Mouse (Mus musculus) heart, embryonic 10.5 days (tissue): ENCODE measurements around the gene Pusl1. TPM values are rescaled to one million over a fixed set of nuclear protein-coding genes. Genes with fewer than 3 reads are reported as not detected.
A peak's percentile ranks its signal among the peaks of the same experiment; 100 is the strongest.

ENCODE experiments used
- DNase-seq: peaks from one replicate; pipeline ENCODE4 v3.0.0-alpha.2; 2017; ENCODE audit warnings: low spot score
- H3K27ac ChIP-seq: fragments of 300-500 bp; sonication (generic); 2 replicates; pipeline ENCODE4 v1.5.1; 2016; ENCODE audit warnings: mild to moderate bottlenecking
- H3K27me3 ChIP-seq: fragments of 300-500 bp; sonication (generic); 2 replicates; pipeline ENCODE4 v1.6.1; 2016; ENCODE audit warnings: mild to moderate bottlenecking; ENCODE audit not compliant: poor library complexity, insufficient read depth, severe bottlenecking
- H3K36me3 ChIP-seq: fragments of 300-500 bp; sonication (generic); 2 replicates; pipeline ENCODE4 v1.6.1; 2016; ENCODE audit warnings: mild to moderate bottlenecking, moderate library complexity
- H3K4me1 ChIP-seq: fragments of 300-500 bp; sonication (generic); 2 replicates; pipeline ENCODE4 v1.6.1; 2016; ENCODE audit warnings: mild to moderate bottlenecking
- H3K4me3 ChIP-seq: fragments of 300-500 bp; sonication (generic); 2 replicates; pipeline ENCODE4 v1.5.1; 2016; ENCODE audit warnings: mild to moderate bottlenecking, moderate library complexity
- H3K9me3 ChIP-seq: fragments of 300-500 bp; sonication (generic); 2 replicates; pipeline ENCODE4 v1.6.1; 2016; ENCODE audit warnings: mild to moderate bottlenecking, moderate library complexity
- WGBS: fragments of 180-500 bp; shearing (Covaris S2); methylation state at CpG from one replicate; pipeline ENCODE4 v1.1.7; 2016; 5-methylcytosine and 5-hydroxymethylcytosine counted together
- polyA plus RNA-seq: library from polyadenylated mRNA; unstranded; fragments of >200 nt; fragmentation: Nextera tagmentation; extraction: Ambion mirVana; gene quantifications from 2 replicates; pipeline ENCODE4 v1.2.1, GENCODE M21; 2016

Gene Pusl1
- polyA plus RNA-seq, 1 experiment from 2014 or later, result 43.9 TPM

DNA sequence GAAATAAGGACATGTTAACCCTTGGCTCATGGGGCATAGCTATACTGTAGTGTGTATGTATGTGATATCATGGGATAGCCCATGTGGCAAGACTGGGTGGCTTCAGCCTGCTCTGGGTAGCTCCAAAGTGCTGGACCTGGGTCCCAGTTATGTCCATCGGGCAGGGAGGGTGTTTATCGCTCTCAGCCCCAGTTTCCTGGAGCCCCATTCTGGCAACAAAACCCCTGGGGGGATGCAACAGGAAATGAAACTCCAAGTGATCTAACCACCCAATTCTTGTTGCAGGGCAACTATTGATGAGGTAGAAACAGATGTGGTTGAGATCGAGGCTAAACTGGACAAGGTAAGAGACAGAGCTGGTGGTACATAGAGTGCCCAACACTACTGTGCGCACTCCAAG is 4.2 kb upstream of the Pusl1 start:
- H3K27ac ChIP-seq, result no peak overlapping the region
- H3K4me3 ChIP-seq, result no peak overlapping the region
- no peaks in the 10 kb centered on the region for H3K9me3 ChIP-seq
- no peak for DNase-seq
- peaks cover 33% of the 10 kb centered on the region for H3K4me1 ChIP-seq
- H3K27me3 ChIP-seq, result 0 out of 2 replicates have a peak, but pooled peaks cover 5% of the 10 kb centered on the region
- H3K36me3 ChIP-seq, result peaks cover 41% of the 10 kb centered on the region
- 88% methylated on average over 4 of the region's 4 CpGs for WGBS

- no peaks in the 10 kb centered on the region for H3K9me3 ChIP-seq
- 0 out of 2 replicates have a peak, but pooled peaks cover 5% of the 10 kb centered on the region for H3K27me3 ChIP-seq
- no peak for DNase-seq
- peaks cover 36% of the 10 kb centered on the region for H3K36me3 ChIP-seq
- H3K27ac ChIP-seq, result no peak overlapping the region
- 39% methylated on average over 6 of the region's 6 CpGs for WGBS
- H3K4me3 ChIP-seq, result no peak overlapping the region
- peaks cover 39% of the 10 kb centered on the region for H3K4me1 ChIP-seq
Observed at GRCm38 (mm10) chr4:155895216-155895615, 3.6 kb upstream of the Pusl1 start.

- H3K4me3 ChIP-seq, result peak overlapping the region; percentile 87; the same call in 1 of the 2 replicates
Observed at GRCm38 (mm10) chr4:155894311-155894881, 2.8 kb upstream of the Pusl1 start.

GRCm38 (mm10) chr4:155893212-155893690 is 1.7 kb upstream of the Pusl1 start:
- Histone ChIP-seq H3K27me3 (0 out of 2 replicates have a peak, but pooled peaks cover 5% of the 10 kb centered on the region), H3K36me3 (peaks cover 31% of the 10 kb centered on the region), H3K27ac (no peak overlapping the region), H3K4me3 (peak overlapping the region; percentile 87), H3K4me1 (peaks cover 43% of the 10 kb centered on the region), H3K9me3 (no peaks in the 10 kb centered on the region)
- DNase-seq, result no peak
- 78% methylated on average over 8 of the region's 8 CpGs for WGBS

More at GRCm38 (mm10) chr4:155894311-155894881, 2.8 kb upstream of the Pusl1 start:
- DNase-seq, result peak; percentile 86
- peak overlapping the region; percentile 60; the same call in 1 of the 2 replicates for H3K27ac ChIP-seq
- peaks cover 31% of the 10 kb centered on the region for H3K36me3 ChIP-seq
- H3K4me1 ChIP-seq, result peaks cover 43% of the 10 kb centered on the region
- 0 out of 2 replicates have a peak, but pooled peaks cover 5% of the 10 kb centered on the region for H3K27me3 ChIP-seq
- H3K9me3 ChIP-seq, result no peaks in the 10 kb centered on the region
- WGBS, result 28% methylated on average over 8 of the region's 8 CpGs

- WGBS, result 6% methylated on average over 37 of the region's 37 CpGs
- H3K36me3 ChIP-seq, result peaks cover 33% of the 10 kb centered on the region
Observed at GRCm38 (mm10) chr4:155892438-155893211, 1.0 kb upstream of the Pusl1 start.

DNA sequence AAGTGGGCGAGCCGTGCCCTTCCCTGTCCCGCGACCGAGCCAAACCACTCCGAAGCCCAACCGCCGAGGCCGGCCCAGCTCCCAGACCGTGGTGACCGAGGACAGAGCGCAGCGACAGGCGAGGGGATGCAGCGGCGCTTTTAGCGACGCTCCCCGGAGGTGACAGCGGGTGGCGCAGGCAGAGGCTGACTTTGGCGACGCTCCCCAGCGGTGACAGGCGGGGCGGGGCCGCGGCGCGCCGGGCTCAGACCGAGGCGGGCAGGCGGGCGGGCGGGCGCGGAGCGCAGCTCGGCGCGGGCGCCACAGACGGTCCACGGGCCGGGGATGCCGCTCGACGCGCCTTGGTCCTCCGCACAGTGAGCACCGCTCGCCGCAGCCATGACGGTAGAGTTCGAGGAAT is 436 bp upstream of the Pusl1 start:
- peak overlapping the region; percentile 87 for H3K4me3 ChIP-seq
- H3K4me1 ChIP-seq, result peaks cover 43% of the 10 kb centered on the region
- 0 out of 2 replicates have a peak, but pooled peaks cover 5% of the 10 kb centered on the region for H3K27me3 ChIP-seq
- peak; percentile 91 for DNase-seq
- H3K27ac ChIP-seq, result peak overlapping the region; percentile 96
- peaks cover 37% of the 10 kb centered on the region for H3K36me3 ChIP-seq
- under 1% methylated on average over 53 of the region's 56 CpGs for WGBS
- H3K9me3 ChIP-seq, result no peaks in the 10 kb centered on the region

More at GRCm38 (mm10) chr4:155892438-155893211, 1.0 kb upstream of the Pusl1 start:
- Histone ChIP-seq H3K4me1 (peaks cover 43% of the 10 kb centered on the region), H3K4me3 (peak overlapping the region; percentile 87), H3K27ac (peak overlapping the region; percentile 96), H3K9me3 (no peaks in the 10 kb centered on the region), H3K27me3 (0 out of 2 replicates have a peak, but pooled peaks cover 5% of the 10 kb centered on the region)
- peak; percentile 88 for DNase-seq

DNA sequence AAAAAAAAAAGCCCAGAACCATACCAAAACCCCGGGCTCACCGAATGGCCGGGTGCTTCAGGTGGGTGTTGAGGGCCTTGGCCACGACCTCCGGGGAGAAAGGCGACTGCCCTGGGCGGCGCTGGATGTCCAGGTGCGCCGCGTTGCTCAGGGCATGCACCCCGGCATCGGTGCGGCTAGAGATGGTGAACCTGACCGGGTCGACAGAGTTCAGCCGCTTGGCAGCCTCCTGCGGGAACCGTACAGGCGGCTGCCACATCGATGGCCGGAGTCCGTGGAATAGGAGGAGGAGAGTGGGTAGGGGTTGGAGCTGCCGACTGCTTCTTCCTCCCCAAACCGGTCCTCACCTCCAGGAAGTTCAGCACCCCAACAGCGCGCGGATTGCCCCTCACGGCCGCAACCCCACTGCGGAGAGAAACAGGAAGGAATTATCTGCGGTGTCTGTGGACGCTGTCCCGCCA is 540 bp downstream of the Pusl1 start:
- WGBS, result under 1% methylated on average over 34 of the region's 34 CpGs
- peak overlapping the region; percentile 87 for H3K4me3 ChIP-seq
- peak overlapping the region; percentile 96 for H3K27ac ChIP-seq
- peaks cover 37% of the 10 kb centered on the region for H3K36me3 ChIP-seq
- H3K27me3 ChIP-seq, result 0 out of 2 replicates have a peak, but pooled peaks cover 5% of the 10 kb centered on the region
- peaks cover 43% of the 10 kb centered on the region for H3K4me1 ChIP-seq
- no peak for DNase-seq
- H3K9me3 ChIP-seq, result no peaks in the 10 kb centered on the region

DNA sequence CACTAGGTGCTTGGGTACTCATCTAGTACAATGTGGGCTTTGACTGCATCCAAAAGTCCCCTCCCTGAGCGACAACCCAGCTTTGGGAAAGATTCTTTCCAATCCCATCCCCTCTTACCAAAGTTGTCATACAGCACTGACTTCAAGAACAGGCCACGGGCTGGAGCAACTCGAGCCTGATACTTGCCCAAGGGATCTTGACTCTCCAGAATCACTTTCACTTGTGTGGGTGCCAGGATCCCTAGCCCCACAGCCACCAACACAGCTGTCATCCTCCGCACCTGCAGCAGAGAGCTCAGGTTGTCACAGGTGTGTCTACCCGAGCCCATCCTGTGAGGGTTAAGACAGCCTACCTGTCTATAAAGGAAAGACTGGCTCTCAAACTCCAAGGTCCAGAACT is 2.3 kb downstream of the Pusl1 start:
- no peak overlapping the region for H3K27ac ChIP-seq
- DNase-seq, result no peak
- peaks cover 33% of the 10 kb centered on the region for H3K4me1 ChIP-seq
- no peak overlapping the region for H3K4me3 ChIP-seq
- H3K36me3 ChIP-seq, result peaks cover 49% of the 10 kb centered on the region
- no peaks in the 10 kb centered on the region for H3K9me3 ChIP-seq
- H3K27me3 ChIP-seq, result 0 out of 2 replicates have a peak, but pooled peaks cover 5% of the 10 kb centered on the region
- WGBS, result 84% methylated on average over 5 of the region's 5 CpGs

- Histone ChIP-seq H3K27ac (no peak overlapping the region), H3K36me3 (peaks cover 54% of the 10 kb centered on the region), H3K9me3 (no peaks in the 10 kb centered on the region), H3K27me3 (0 out of 2 replicates have a peak, but pooled peaks cover 2% of the 10 kb centered on the region), H3K4me3 (no peak overlapping the region), H3K4me1 (peaks cover 22% of the 10 kb centered on the region)
- 95% methylated on average over 9 of the region's 9 CpGs for WGBS
- DNase-seq, result no peak
Observed at GRCm38 (mm10) chr4:155888181-155888580, 3.4 kb downstream of the Pusl1 start.

DNA sequence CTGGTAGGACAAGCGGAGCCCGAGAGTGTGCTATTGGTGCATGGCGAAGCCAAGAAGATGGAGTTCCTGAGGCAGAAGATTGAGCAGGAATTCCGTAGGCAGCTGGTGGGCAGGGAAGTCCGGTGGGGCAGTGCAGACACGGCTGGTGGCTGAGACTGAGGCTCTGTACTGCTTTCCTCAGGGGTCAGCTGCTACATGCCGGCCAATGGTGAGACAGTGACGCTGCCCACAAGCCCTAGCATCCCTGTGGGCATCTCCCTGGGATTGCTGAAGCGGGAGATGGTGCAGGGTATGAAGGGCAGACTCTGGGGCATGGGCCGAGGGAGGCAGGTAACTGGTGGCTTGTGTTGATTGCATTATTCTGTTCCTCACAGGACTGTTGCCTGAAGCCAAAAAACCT is 3.9 kb downstream of the Pusl1 start:
- Histone ChIP-seq H3K27me3 (no peaks in the 10 kb centered on the region), H3K9me3 (no peaks in the 10 kb centered on the region), H3K36me3 (peaks cover 54% of the 10 kb centered on the region), H3K4me3 (no peak overlapping the region), H3K4me1 (peaks cover 17% of the 10 kb centered on the region), H3K27ac (no peak overlapping the region)
- WGBS, result 86% methylated on average over 10 of the region's 10 CpGs
- DNase-seq, result no peak

- Histone ChIP-seq H3K9me3 (no peaks in the 10 kb centered on the region), H3K36me3 (peaks cover 54% of the 10 kb centered on the region), H3K27ac (no peak overlapping the region), H3K27me3 (no peaks in the 10 kb centered on the region), H3K4me1 (peaks cover 14% of the 10 kb centered on the region), H3K4me3 (no peak overlapping the region)
- 88% methylated on average over 5 of the region's 5 CpGs for WGBS
- no peak for DNase-seq
Observed at GRCm38 (mm10) chr4:155886330-155886729, 5.3 kb downstream of the Pusl1 start.

DNA sequence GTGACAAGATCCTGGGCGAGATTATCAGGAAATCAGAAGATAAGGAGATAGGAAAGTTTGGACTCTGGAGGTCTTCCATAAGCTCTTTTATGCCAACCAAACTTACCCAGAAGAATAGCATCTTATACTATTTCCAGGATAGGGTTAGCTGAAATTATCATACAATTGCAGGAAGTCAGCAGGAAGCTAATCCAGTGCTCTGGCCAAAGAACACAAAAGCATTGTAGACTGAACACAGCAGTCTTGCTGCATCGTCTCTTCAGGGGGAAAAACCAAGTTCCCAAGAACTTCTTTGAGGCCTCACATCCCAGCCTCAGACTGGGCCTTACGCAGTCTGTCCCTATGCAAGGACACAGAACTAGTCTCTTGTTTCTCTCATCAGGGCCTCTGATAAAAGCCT is 8.0 kb downstream of the Pusl1 start:
- Histone ChIP-seq H3K36me3 (peaks cover 54% of the 10 kb centered on the region), H3K27me3 (no peaks in the 10 kb centered on the region), H3K9me3 (no peaks in the 10 kb centered on the region), H3K4me1 (no peaks in the 10 kb centered on the region), H3K27ac (peak overlapping the region; percentile 56; the same call in 1 of the 2 replicates), H3K4me3 (no peak overlapping the region)
- no peak for DNase-seq
- WGBS, result 64% methylated on average over 3 of the region's 3 CpGs

- peaks cover 57% of the 10 kb centered on the region for H3K36me3 ChIP-seq
Observed at GRCm38 (mm10) chr4:155871404-155871803, 20.2 kb downstream of the Pusl1 start.

More at GRCm38 (mm10) chr4:155871404-155871803, 20.2 kb downstream of the Pusl1 start:
- Histone ChIP-seq H3K27ac (no peak overlapping the region), H3K27me3 (no peaks in the 10 kb centered on the region), H3K9me3 (no peaks in the 10 kb centered on the region), H3K4me1 (peaks cover 12% of the 10 kb centered on the region), H3K4me3 (0 out of 2 replicates have a peak overlapping the region, but pooled peaks have one; percentile 3)
- no peak for DNase-seq
- 91% methylated on average over 7 of the region's 7 CpGs for WGBS
